Mouse (Mus musculus) hindlimb bud, embryonic 11.5 days (tissue): ENCODE measurements at regions not wholly inside any gene's neighbourhood (a gene's known extent, or its start where the extent isn't known, plus 50 kb on each side); places are given as distances from the start of the nearest gene placed in this dataset.
A peak's percentile ranks its signal among the peaks of the same experiment; 100 is the strongest.

Experiments used
- DNase-seq: peaks from one replicate; pipeline ENCODE4 v3.0.0-alpha.2; 2012; ENCODE audit warnings: low read depth, low spot score; ENCODE audit errors: extremely low spot score

DNA sequence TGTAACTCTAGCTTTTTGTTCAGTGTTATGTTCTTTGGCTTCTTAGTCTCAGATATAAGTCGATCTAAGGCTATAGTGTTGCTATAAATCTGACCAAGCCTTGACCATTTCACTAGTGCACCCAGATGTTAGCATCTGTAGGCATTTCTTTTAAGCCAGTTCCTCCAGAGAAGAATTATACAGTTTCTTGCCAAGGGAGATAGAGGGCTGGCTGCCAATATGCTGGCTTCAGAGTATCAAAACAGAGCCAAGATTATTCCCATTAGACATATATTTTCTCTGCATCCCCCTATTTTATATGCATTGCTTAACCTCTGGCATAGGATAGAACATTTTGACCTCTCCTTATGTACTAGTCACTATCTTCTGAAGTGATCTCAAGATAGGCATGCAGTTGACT, 487.5 kb downstream of the Synb start:
- DNase-seq, result no peak

DNA sequence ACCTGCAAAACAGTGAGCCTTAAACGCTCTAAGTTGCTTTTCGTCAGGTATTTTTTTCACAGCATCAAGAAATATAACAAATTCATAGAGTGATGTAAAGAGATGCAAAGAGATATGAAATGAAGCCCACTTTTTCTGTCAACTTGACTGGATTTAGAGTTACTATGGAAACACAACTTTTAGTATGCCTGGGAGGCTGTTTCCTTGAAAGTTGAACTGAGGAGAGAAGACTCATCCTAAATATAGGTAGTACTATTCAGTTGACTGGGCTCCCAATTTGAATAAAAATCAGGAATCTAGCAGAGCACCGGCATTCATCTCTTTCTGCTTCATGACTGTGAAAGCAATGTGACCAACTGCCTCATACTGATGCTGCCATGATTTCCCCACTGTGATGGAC, 509.7 kb downstream of the Synb start:
- no peak for DNase-seq

DNA sequence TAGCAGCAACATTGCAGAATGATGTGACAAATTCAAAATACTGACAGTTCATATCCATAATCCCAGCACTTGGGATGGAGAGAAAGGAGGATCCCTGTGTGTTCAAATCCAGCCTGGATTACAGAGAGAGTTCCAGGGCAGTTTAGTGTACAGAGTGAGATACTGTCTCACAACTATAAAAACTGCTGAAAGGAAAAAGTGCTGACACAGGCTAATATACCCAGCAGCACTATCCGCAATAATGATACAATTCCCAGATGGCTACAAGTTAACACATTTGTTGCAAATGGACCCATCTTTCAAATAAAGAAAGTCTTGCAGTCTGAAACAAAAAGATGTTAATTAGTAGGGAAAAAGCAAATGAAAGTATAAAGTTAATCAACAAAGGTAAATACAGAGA, 510.9 kb downstream of the Synb start:
- no peak for DNase-seq

DNA sequence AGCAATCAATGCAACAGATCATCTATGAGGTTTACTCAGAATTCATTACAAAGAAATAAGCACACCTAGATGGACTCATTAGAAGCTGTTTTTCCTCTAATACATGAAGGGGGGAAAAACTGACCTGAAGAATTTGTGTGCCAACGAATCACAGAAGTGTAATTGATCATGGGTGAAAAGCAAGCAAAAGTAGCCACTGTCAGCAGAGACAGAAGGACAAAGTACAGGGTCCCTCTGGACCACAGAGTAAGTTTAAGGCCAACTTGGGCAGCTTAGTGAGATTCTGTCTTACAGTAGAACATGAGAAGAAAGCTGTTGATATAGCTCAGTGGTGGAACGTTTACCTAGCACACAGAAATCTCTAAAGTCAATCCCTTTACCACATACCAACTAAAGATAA, 523.7 kb downstream of the Synb start:
- DNase-seq, result no peak

DNA sequence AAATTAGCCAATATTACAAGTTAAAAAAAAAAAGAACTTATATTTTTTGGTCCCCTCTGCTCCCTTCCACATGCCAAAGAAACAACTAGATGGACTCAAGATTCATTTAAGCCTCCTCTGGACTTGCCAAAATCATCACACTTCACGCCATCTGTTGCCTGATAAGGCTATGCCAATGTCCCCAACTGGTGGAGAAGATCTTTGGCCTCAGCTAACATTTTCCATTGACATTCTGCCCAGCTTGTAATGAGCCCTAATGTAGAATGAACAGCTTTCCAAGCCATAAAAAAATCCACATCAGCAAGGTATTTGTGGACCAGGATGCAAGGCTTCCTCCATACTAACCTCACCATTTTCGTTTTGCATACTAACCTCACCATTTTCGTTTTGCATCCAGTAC, 531.2 kb downstream of the Synb start:
- DNase-seq, result no peak

DNA sequence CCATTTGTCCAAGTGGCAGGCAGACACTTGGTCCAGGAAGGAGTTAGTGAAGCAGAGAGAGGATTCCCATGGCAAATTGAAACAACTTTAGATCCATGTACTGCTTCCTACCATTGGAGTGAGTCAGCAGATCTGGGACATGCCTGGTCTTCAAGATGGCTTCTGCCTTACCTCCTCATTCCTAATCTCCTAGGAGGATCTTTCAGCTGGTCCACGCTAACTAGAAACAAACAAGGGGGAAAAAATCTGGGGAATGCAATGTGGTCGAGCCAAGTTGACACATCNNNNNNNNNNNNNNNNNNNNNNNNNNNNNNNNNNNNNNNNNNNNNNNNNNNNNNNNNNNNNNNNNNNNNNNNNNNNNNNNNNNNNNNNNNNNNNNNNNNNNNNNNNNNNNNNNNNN, 549.4 kb downstream of the Synb start:
- DNase-seq, result no peak

DNA sequence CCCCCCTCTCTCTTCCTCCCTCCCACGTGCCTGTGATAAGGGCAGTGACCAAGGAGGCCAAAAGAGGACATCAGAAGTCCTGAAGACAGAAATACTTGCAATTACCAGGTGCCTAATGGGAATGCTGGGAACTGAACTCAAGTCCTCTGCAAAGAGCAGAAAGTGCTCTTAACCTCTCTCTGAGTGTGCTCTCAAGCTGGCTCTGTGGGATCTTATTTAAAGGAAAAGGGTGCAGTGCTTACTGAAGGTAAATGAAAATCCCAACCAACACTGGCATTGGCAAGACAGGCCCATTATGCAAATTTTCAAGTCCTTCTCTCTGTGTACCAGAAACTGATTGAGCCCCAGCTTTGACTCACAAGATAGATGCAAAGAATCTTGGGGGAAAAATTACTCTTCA, 555.6 kb downstream of the Synb start:
- DNase-seq, result no peak

DNA sequence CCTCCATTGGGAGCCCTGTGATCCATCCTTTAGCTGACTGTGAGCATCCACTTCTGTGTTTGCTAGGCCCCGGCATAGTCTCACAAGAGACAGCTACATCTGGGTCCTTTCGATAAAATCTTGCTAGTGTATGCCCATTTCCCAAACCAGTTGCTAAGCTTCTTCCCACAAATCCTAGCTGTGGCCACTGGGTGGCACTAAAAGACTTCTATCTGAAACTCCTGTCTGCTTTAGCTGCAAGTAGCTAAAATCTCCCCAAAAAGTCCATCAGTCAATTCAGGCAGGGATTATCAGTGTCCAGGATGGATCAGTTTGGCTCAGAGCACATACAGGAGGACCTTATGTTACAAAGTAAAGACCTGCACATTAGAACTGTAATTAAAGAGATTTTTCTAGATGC, 558.3 kb downstream of the Synb start:
- peak; percentile 37 for DNase-seq

DNA sequence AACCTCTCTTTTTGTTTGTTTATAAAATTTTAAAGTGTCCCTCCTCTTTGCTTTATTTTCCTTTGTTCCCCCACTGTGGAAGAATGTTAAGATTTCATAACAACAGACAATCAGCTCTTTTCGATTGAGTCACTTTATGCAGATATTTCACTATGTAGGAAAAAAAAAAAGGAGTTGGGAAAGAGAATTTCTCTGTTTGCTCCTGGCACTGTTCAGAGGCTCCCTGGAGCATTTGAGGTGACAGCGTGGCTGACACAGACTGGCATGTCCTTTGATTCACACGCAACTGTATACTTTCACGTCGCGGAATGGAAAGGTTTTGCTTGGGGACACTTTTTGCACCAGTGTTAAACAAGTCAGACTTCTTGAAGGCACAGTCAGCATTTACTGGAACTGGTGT, 572.9 kb downstream of the Synb start:
- DNase-seq, result no peak

DNA sequence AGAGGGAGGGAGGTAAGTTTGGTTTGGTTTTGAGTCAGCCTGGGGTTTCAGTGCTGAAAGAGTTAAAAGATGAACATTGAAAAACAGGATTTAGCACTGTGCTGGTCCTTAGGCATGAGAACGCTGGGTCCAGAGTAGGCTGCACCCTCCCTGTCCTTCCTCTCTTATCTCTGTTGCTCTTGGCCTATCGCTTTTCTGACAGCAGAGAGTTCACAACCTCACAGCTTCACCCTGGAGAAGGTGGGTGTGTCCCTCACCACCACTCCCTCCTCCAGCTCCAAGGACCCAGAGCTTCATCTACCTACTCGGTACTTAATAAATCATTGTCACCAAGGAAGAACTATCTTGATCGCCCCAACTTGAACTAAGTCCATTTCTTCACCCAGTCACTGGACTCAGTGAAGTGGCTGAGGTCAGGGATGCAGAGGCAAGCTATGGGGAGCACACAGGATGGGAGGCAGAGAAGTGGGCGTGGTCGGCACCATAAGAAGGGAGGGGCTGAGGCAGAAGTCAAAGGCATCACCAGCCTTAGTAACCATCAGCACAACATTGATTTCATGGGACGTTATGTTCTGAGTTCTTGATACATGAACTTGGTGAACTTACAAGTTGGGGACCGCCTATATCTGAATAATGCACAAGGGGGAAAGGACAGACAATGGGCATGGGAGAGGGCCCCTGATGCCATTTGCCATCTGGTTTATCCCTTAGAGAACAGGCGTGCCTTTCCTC, 574.5 kb downstream of the Synb start:
- DNase-seq, result no peak

DNA sequence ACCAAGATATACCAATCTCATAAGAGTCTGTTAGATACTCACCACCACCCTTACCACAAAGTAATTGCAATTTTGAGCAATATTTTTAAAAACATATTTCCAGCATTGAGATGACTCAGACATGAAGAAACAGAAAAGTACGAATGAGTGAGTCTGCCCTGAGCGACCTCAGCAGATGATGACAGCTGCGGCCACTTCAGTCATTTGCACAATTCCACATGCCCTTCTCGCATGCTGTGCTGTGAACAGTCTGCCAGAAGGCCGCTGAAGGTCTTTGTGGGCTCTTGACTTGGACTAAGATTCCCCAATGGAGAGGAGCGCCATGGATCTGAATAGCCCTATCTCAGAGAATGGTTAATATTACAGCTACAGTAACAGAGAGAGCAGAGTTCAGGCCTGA, 575.3 kb downstream of the Synb start:
- DNase-seq, result no peak
